Mouse (Mus musculus) testis, postnatal 14 days (tissue): ENCODE results near the gene Itih2.

Experiments
- DNase-seq: peaks from one replicate; pipeline ENCODE4 v3.0.0; 2021; ENCODE audit warnings: low spot score

Itih2 gene

GRCm38 (mm10) chr2:10118751-10119150 is 12.4 kb downstream of the Itih2 start:
- no peak for DNase-seq

- no peak for DNase-seq
These were observed 22.5 kb downstream of the Itih2 start for GRCm38 (mm10) chr2:10108535-10109189.

GRCm38 (mm10) chr2:10101180-10101579 is 30.0 kb downstream of the Itih2 start:
- DNase-seq = no peak

GRCm38 (mm10) chr2:10100471-10100870 is 30.7 kb downstream of the Itih2 start:
- no peak for DNase-seq

GRCm38 (mm10) chr2:10098598-10099215 is 32.5 kb downstream of the Itih2 start:
- DNase-seq = no peak

- no peak for DNase-seq
These were observed 36.7 kb downstream of the Itih2 start for GRCm38 (mm10) chr2:10094327-10095100.

- DNase-seq = no peak
These were observed 43.8 kb downstream of the Itih2 start for GRCm38 (mm10) chr2:10087256-10087850.

GRCm38 (mm10) chr2:10082737-10083136 is 48.5 kb downstream of the Itih2 start:
- DNase-seq = no peak

GRCm38 (mm10) chr2:10081453-10082080 is 49.6 kb downstream of the Itih2 start:
- DNase-seq = no peak

GRCm38 (mm10) chr2:10080310-10081010 is 50.7 kb downstream of the Itih2 start, which contains the start of the genes Atp5c1 and Kin:
Atp5c1 (minus strand) TSS chr2:10080510.
Kin (plus strand) TSS chr2:10080593.
- DNase-seq = peak; percentile 96

GRCm38 (mm10) chr2:10079745-10080309 is 51.4 kb downstream of the Itih2 start:
- no peak for DNase-seq

- DNase-seq = no peak
These were observed 54.5 kb downstream of the Itih2 start for GRCm38 (mm10) chr2:10076675-10077074.

- DNase-seq = no peak
These were observed 56.7 kb downstream of the Itih2 start for GRCm38 (mm10) chr2:10074470-10074869.

- no peak for DNase-seq
These were observed 59.4 kb downstream of the Itih2 start for GRCm38 (mm10) chr2:10071751-10072150.

GRCm38 (mm10) chr2:10058836-10059235 is 72.4 kb downstream of the Itih2 start:
- no peak for DNase-seq

GRCm38 (mm10) chr2:10051996-10052395 is 79.2 kb downstream of the Itih2 start:
- no peak for DNase-seq

GRCm38 (mm10) chr2:10050878-10051277 is 80.3 kb downstream of the Itih2 start:
- DNase-seq = no peak

GRCm38 (mm10) chr2:10049456-10049855 is 81.7 kb downstream of the Itih2 start:
- DNase-seq = no peak

GRCm38 (mm10) chr2:10048461-10048860 is 82.7 kb downstream of the Itih2 start, which contains the start of gene Taf3:
Taf3 (minus strand) TSS chr2:10048596.
- peak; percentile 95 for DNase-seq

GRCm38 (mm10) chr2:10047758-10048436 is 83.3 kb downstream of the Itih2 start:
- no peak for DNase-seq
